Mouse (Mus musculus): ENCODE results near the gene Tssk1. TPM values are rescaled to one million over a fixed set of nuclear protein-coding genes. Genes with fewer than 3 reads are reported as not detected.

The Tssk1 gene
- total RNA-seq, 1 experiment from 2014 or later, result 0.05 TPM

GRCm38 (mm10) chr16:17933594-17934444 lies 39.8 kb downstream of the Tssk1 start:
- no peak for ATAC-seq (replicated peaks in 1 of 2; ENCODE audit: insufficient read depth in 1 of 2, low FRiP score in 2 of 2, low TSS enrichment in 1 of 2, low read depth in 1 of 2, poor library complexity in 2 of 2, severe bottlenecking in 2 of 2)

DNA sequence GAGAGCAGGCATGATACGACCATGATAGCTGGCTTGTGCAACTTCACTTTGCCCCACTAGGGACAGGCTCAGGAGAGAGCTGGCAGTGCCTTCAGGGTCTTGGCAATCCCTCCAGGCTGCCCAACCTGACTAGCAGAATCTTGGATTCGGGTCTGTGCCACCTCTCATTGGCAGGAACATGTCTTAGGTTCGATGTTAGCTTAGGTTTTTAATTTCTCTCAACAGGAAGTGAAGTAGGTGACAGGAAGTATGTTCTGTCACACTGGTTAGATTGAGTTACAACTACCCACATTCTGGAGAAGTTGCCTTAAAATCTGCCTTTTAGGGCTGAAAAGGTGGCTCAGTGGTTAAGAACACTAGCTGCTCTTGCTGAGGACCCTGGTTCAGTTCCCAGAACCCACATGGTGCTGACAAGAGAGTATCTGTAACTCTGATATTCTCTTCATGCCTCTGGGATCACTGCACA lies 40.5 kb downstream of the Tssk1 start:
- 0 out of 4 replicates have a peak, but pooled peaks have one; percentile 13 to 44 for ATAC-seq (replicated peaks in 1 of 2; ENCODE audit: insufficient read depth in 1 of 2, low FRiP score in 2 of 2, low TSS enrichment in 1 of 2, low read depth in 1 of 2, poor library complexity in 2 of 2, severe bottlenecking in 2 of 2)

GRCm38 (mm10) chr16:17936776-17937175 lies 42.8 kb downstream of the Tssk1 start:
- ATAC-seq (replicated peaks in 1 of 2; ENCODE audit: insufficient read depth in 1 of 2, low FRiP score in 2 of 2, low TSS enrichment in 1 of 2, low read depth in 1 of 2, poor library complexity in 2 of 2, severe bottlenecking in 2 of 2), result no peak

- ATAC-seq (replicated peaks in 1 of 2; ENCODE audit: insufficient read depth in 1 of 2, low FRiP score in 2 of 2, low TSS enrichment in 1 of 2, low read depth in 1 of 2, poor library complexity in 2 of 2, severe bottlenecking in 2 of 2), result no peak
These were observed 44.2 kb downstream of the Tssk1 start for GRCm38 (mm10) chr16:17938187-17938586.

DNA sequence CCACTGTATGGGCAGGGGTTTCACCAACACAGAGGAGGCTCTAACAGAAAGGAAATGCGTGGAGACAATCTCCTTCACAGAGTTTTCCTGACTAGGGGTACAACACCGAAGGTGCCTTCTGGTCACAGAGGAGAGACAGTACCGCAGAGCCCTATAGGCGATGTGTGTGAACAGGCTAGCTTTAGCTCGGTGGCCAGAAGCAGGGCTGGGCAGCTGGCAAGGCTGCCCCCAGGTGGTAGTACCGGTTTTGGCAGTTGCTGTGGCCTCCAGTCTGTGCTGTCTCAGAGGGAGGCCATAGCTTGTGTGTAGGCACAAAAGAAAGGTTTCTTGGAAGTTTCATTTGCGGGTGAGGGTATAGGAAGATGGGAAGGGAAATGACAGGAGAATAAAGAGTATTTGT lies 44.8 kb downstream of the Tssk1 start:
- peak; percentile 89 to 95 for ATAC-seq (replicated peaks in 1 of 2; ENCODE audit: insufficient read depth in 1 of 2, low FRiP score in 2 of 2, low TSS enrichment in 1 of 2, low read depth in 1 of 2, poor library complexity in 2 of 2, severe bottlenecking in 2 of 2)

DNA sequence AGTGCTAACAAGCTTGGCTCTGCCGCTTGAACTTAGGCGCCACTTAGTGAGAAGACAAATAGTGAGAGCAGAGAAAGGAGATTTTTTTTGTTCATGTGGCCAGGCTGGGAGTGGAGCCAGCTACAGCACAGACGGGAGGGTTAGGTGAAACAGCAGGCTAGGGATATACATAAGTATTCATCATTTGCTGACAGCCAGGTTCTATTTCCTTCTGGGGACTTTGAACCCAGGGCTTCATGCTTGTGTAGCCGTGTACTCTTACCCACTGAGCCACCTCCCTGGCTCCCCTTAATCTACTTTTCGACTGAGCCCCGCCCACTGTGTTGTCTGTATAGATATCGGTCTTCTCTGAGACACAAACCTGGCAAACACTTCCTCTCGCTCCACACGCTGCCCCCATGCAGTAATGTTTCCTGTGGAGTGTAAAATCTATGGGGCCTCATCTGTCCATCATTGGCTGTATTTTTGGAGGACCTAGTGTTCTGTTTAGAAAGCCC lies 45.3 kb downstream of the Tssk1 start:
- peak; percentile 19 to 53; a peak in 3 of 4 replicates for ATAC-seq (replicated peaks in 1 of 2; ENCODE audit: insufficient read depth in 1 of 2, low FRiP score in 2 of 2, low TSS enrichment in 1 of 2, low read depth in 1 of 2, poor library complexity in 2 of 2, severe bottlenecking in 2 of 2)

- ATAC-seq (replicated peaks in 1 of 2; ENCODE audit: insufficient read depth in 1 of 2, low FRiP score in 2 of 2, low TSS enrichment in 1 of 2, low read depth in 1 of 2, poor library complexity in 2 of 2, severe bottlenecking in 2 of 2), result no peak
These were observed 49.4 kb downstream of the Tssk1 start for GRCm38 (mm10) chr16:17943466-17943865.

- ATAC-seq (replicated peaks in 1 of 2; ENCODE audit: insufficient read depth in 1 of 2, low FRiP score in 2 of 2, low TSS enrichment in 1 of 2, low read depth in 1 of 2, poor library complexity in 2 of 2, severe bottlenecking in 2 of 2), result no peak
These were observed 51.2 kb downstream of the Tssk1 start for GRCm38 (mm10) chr16:17945081-17945831.

Other genes with a start within 250 kb of the Tssk1 start
- gene Ccdc74a, start 247.8 kb upstream of the Tssk1 start, total RNA-seq (2017), result not detected in 2 replicates
- gene Med15, start 161.3 kb upstream of the Tssk1 start, total RNA-seq (2017), result 27.4 and 31.3 TPM in 2 replicates
- 16.0 and 23.1 TPM in 2 replicates for gene Klhl22, start 134.6 kb upstream of the Tssk1 start, total RNA-seq (2017)
- not detected in 2 replicates for gene Scarf2, start 96.9 kb upstream of the Tssk1 start, total RNA-seq (2017)
- not detected in 2 replicates for gene B830017H08Rik, start 61.1 kb upstream of the Tssk1 start, total RNA-seq (2017)
- gene Car15, start 55.9 kb upstream of the Tssk1 start, total RNA-seq (2017), result 1.2 TPM in 1 of 2 replicates, not detected in the other
- 0.25 TPM in 1 of 2 replicates, not detected in the other for gene Gm20518, start 2.6 kb upstream of the Tssk1 start, total RNA-seq (2017)
- gene Dgcr2, start 4.3 kb downstream of the Tssk1 start, total RNA-seq (2017), result 50.9 and 62.7 TPM in 2 replicates
- not detected in 2 replicates for gene Tssk2, start 4.4 kb downstream of the Tssk1 start, total RNA-seq (2017)
- gene Ess2, start 17.1 kb downstream of the Tssk1 start, total RNA-seq (2017), result 31.2 and 35.3 TPM in 2 replicates
- not detected in 2 replicates for gene Gsc2, start 20.8 kb downstream of the Tssk1 start, total RNA-seq (2017)
- 56.3 and 59.6 TPM in 2 replicates for gene Slc25a1, start 34.0 kb downstream of the Tssk1 start, total RNA-seq (2017)
- gene Vpreb2, start 86.2 kb downstream of the Tssk1 start, total RNA-seq (2017), result 2.0 TPM in 1 of 2 replicates, not detected in the other
- gene Dgcr6, start 158.6 kb downstream of the Tssk1 start, total RNA-seq (2017), result 19.6 and 29.7 TPM in 2 replicates
- gene Prodh, start 196.0 kb downstream of the Tssk1 start, total RNA-seq (2017), result 41.1 and 67.9 TPM in 2 replicates
- gene Rtn4r, start 233.4 kb downstream of the Tssk1 start, total RNA-seq (2017), result 0.19 TPM in 1 of 2 replicates, not detected in the other